Mouse (Mus musculus) heart, postnatal 0 days (tissue): ENCODE results near the gene Hist1h4d. TPM values are rescaled to one million over a fixed set of nuclear protein-coding genes. Genes with fewer than 3 reads are reported as not detected.

Experiments used
- ATAC-seq: fragments of 200-750 bp; cut with Nextera tagmentation; 2 replicates; pipeline ENCODE4 v1.8.0; 2017; ENCODE audit warnings: low read depth, moderate number of reproducible peaks, moderate library complexity; ENCODE audit not compliant: insufficient read depth
- DNase-seq: peaks from one replicate; pipeline ENCODE4 v3.0.0-alpha.2; 2016; ENCODE audit warnings: low spot score
- H3K27ac ChIP-seq: fragments of 300-500 bp; sonication (generic); 2 replicates; pipeline ENCODE4 v1.5.1; 2014; ENCODE audit warnings: low read depth, mild to moderate bottlenecking
- H3K27me3 ChIP-seq: fragments of 300-500 bp; sonication (generic); 2 replicates; pipeline ENCODE4 v1.6.1; 2014; ENCODE audit warnings: low read length, mixed read lengths; ENCODE audit not compliant: control insufficient read depth, insufficient read depth
- H3K36me3 ChIP-seq: fragments of 300-500 bp; sonication (generic); replicated peaks from 2 replicates; pipeline ENCODE4 v1.6.1; 2014; ENCODE audit warnings: low read length, mixed read lengths; ENCODE audit not compliant: control insufficient read depth, insufficient read depth
- H3K4me1 ChIP-seq: fragments of 300-500 bp; sonication (generic); 2 replicates; pipeline ENCODE4 v1.6.1; 2014; ENCODE audit warnings: antibody characterized with exemption; ENCODE audit not compliant: control insufficient read depth, insufficient read depth
- H3K4me2 ChIP-seq: fragments of 300-500 bp; sonication (generic); 2 replicates; pipeline ENCODE4 v1.6.1; 2014; ENCODE audit warnings: low read depth, mild to moderate bottlenecking, low read length, moderate library complexity
- H3K4me3 ChIP-seq: fragments of 300-500 bp; sonication (generic); 2 replicates; pipeline ENCODE4 v1.5.1; 2014; ENCODE audit warnings: low read depth, low read length
- H3K9ac ChIP-seq: fragments of 300-500 bp; sonication (generic); replicated peaks from 2 replicates; pipeline ENCODE4 v1.6.1; 2014; ENCODE audit warnings: low read depth, low read length, mixed read lengths
- H3K9me3 ChIP-seq: fragments of 300-500 bp; sonication (generic); replicated peaks from 2 replicates; pipeline ENCODE4 v1.6.1; 2016; ENCODE audit warnings: low read length; ENCODE audit not compliant: control insufficient read depth
- CTCF ChIP-seq: IDR thresholded peaks from 2 replicates; pipeline ENCODE4 v1.5.1; 2016; ENCODE audit warnings: antibody characterized with exemption, control low read depth, low read depth
- EP300 ChIP-seq: IDR thresholded peaks from 2 replicates; pipeline ENCODE4 v1.6.1; 2016; ENCODE audit warnings: antibody characterized with exemption, low read depth
- WGBS: fragments of 180-500 bp; shearing (Covaris S2); extraction: QIAGEN DNeasy Blood & Tissue Kit; methylation state at CpG from one replicate; pipeline ENCODE4 v1.1.7; 2014; 5-methylcytosine and 5-hydroxymethylcytosine counted together
- microRNA-seq: library from miRNA; unstranded; fragments of <30 nt; microRNA quantifications from one replicate; pipeline ENCODE4, GENCODE M21; 2016
- polyA plus RNA-seq: library from polyadenylated mRNA; unstranded; fragments of >200 nt; fragmentation: Nextera tagmentation; extraction: Ambion mirVana; gene quantifications from 2 replicates; pipeline ENCODE4 v1.2.1, GENCODE M21; 2015
- total RNA-seq: library from RNA; depleted of rRNA; stranded (reverse); fragments of >200 nt; gene quantifications from 2 replicates; pipeline ENCODE4 v1.2.3, GENCODE M21; 2014; ENCODE audit warnings: low replicate concordance; rRNA removed

Hist1h4d gene
- total and polyA plus RNA-seq, 2 experiments from 2014 or later = 18.8 to 1,649 TPM

DNA sequence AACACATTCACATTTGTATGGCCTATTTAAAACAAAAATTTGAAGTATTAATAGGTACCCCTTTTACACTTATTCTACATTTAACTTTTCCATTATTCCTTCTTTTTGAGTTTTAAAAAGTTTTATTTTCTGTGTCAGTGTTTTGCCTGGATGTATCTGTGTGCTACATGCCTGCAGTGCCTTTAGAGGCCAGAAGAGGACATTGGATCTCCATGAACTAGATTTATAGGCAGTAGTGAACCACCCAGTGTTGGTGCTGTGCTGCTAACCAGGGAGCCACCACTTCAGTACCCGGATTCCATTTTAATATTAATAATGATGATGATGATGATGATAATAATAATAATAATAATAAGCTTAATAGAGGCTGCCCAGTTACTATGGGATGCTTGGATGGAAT lies 49.3 kb downstream of the Hist1h4d start:
- TF ChIP-seq EP300 (no peak), CTCF (peak; percentile 49)
- Histone ChIP-seq H3K27me3 (no peaks in the 10 kb centered on the region), H3K4me2 (no peak overlapping the region), H3K4me3 (no peak overlapping the region), H3K27ac (no peak overlapping the region), H3K36me3 (no peaks in the 10 kb centered on the region), H3K9ac (no peak overlapping the region), H3K9me3 (no peaks in the 10 kb centered on the region), H3K4me1 (no peaks in the 10 kb centered on the region)
- WGBS = 25% methylated on average over 1 of the region's 1 CpGs
- ATAC-seq = no peak
- DNase-seq = peak; percentile 23

Small RNA genes within 50 kb of the gene (microRNA-seq; reads per million reads assigned to microRNA genes)
- not detected for gene Gm44297
- not detected for gene Gm44359
- gene Gm44394 = not detected

Other genes starting within 250 kb of the Hist1h4d start
Only the 30 nearest of the 35 such genes appear.
- 6.7 and 7.4 TPM in 2 replicates for gene Abt1, start 157.7 kb upstream of the Hist1h4d start, total RNA-seq
- gene Abt1, start 157.7 kb upstream of the Hist1h4d start, polyA plus RNA-seq = 6.8 and 7.2 TPM in 2 replicates
- 0.27 TPM in 1 of 2 replicates, not detected in the other for gene Btn1a1, start 115.7 kb upstream of the Hist1h4d start, total RNA-seq
- gene Btn1a1, start 115.7 kb upstream of the Hist1h4d start, polyA plus RNA-seq = 0.14 and 0.18 TPM in 2 replicates
- gene Btn2a2, start 92.7 kb upstream of the Hist1h4d start, total RNA-seq = not detected in 2 replicates
- 0.04 and 0.15 TPM in 2 replicates for gene Btn2a2, start 92.7 kb upstream of the Hist1h4d start, polyA plus RNA-seq
- 3,824 and 4,565 TPM in 2 replicates for gene Hist1h4h, start 50.5 kb upstream of the Hist1h4d start, total RNA-seq
- gene Hist1h4h, start 50.5 kb upstream of the Hist1h4d start, polyA plus RNA-seq = 30.4 and 37.5 TPM in 2 replicates
- gene Hist1h2af, start 47.7 kb upstream of the Hist1h4d start, total RNA-seq = 369 and 922 TPM in 2 replicates
- gene Hist1h2af, start 47.7 kb upstream of the Hist1h4d start, polyA plus RNA-seq = 1.3 and 2.6 TPM in 2 replicates
- 709 and 989 TPM in 2 replicates for gene Hist1h3g, start 46.2 kb upstream of the Hist1h4d start, total RNA-seq
- 2.4 and 2.5 TPM in 2 replicates for gene Hist1h3g, start 46.2 kb upstream of the Hist1h4d start, polyA plus RNA-seq
- 82.5 and 133 TPM in 2 replicates for gene Hist1h2bh, start 38.2 kb upstream of the Hist1h4d start, total RNA-seq
- gene Hist1h2bh, start 38.2 kb upstream of the Hist1h4d start, polyA plus RNA-seq = 0.25 and 0.31 TPM in 2 replicates
- 441 and 779 TPM in 2 replicates for gene Hist1h3f, start 37.5 kb upstream of the Hist1h4d start, total RNA-seq
- gene Hist1h3f, start 37.5 kb upstream of the Hist1h4d start, polyA plus RNA-seq = 0.29 and 0.45 TPM in 2 replicates
- 2,919 and 3,073 TPM in 2 replicates for gene Hist1h4f, start 29.9 kb upstream of the Hist1h4d start, total RNA-seq
- 0.65 TPM in 1 of 2 replicates, not detected in the other for gene Hist1h4f, start 29.9 kb upstream of the Hist1h4d start, polyA plus RNA-seq
- 61.7 and 66.1 TPM in 2 replicates for gene Hist1h1d, start 28.3 kb upstream of the Hist1h4d start, total RNA-seq
- 0.16 and 0.20 TPM in 2 replicates for gene Hist1h1d, start 28.3 kb upstream of the Hist1h4d start, polyA plus RNA-seq
- gene Hist1h3e, start 19.2 kb upstream of the Hist1h4d start, total RNA-seq = 625 and 977 TPM in 2 replicates
- 0.70 and 0.97 TPM in 2 replicates for gene Hist1h3e, start 19.2 kb upstream of the Hist1h4d start, polyA plus RNA-seq
- gene Hist1h2ae, start 10.4 kb upstream of the Hist1h4d start, total RNA-seq = 171 and 312 TPM in 2 replicates
- gene Hist1h2ae, start 10.4 kb upstream of the Hist1h4d start, polyA plus RNA-seq = 12.1 and 14.3 TPM in 2 replicates
- gene Hist1h2bg, start 10.2 kb upstream of the Hist1h4d start, total RNA-seq = 1,110 and 1,666 TPM in 2 replicates
- gene Hist1h2bg, start 10.2 kb upstream of the Hist1h4d start, polyA plus RNA-seq = 2.5 and 4.3 TPM in 2 replicates
- 603 and 951 TPM in 2 replicates for gene Hist1h2bf, start 7.4 kb upstream of the Hist1h4d start, total RNA-seq
- 1.3 and 1.6 TPM in 2 replicates for gene Hist1h2bf, start 7.4 kb upstream of the Hist1h4d start, polyA plus RNA-seq
- 568 and 769 TPM in 2 replicates for gene Hist1h2ad, start 7.2 kb upstream of the Hist1h4d start, total RNA-seq
- 0.27 and 1.8 TPM in 2 replicates for gene Hist1h2ad, start 7.2 kb upstream of the Hist1h4d start, polyA plus RNA-seq
- 116 and 155 TPM in 2 replicates for gene Hist1h3d, start 5.8 kb upstream of the Hist1h4d start, total RNA-seq
- gene Hist1h3d, start 5.8 kb upstream of the Hist1h4d start, polyA plus RNA-seq = 1.2 and 1.8 TPM in 2 replicates
- gene Hist1h2be, start 39.5 kb downstream of the Hist1h4d start, total RNA-seq = 253 and 309 TPM in 2 replicates
- gene Hist1h2be, start 39.5 kb downstream of the Hist1h4d start, polyA plus RNA-seq = 0.82 and 1.2 TPM in 2 replicates
- gene Hist1h1e, start 41.0 kb downstream of the Hist1h4d start, total RNA-seq = 271 and 391 TPM in 2 replicates
- 5.6 and 6.7 TPM in 2 replicates for gene Hist1h1e, start 41.0 kb downstream of the Hist1h4d start, polyA plus RNA-seq
- 62.8 and 88.1 TPM in 2 replicates for gene Hist1h2ac, start 102.3 kb downstream of the Hist1h4d start, total RNA-seq
- 0.45 and 0.49 TPM in 2 replicates for gene Hist1h2ac, start 102.3 kb downstream of the Hist1h4d start, polyA plus RNA-seq
- gene Hist1h2bc, start 102.6 kb downstream of the Hist1h4d start, total RNA-seq = 253 and 309 TPM in 2 replicates
- 94.4 and 115 TPM in 2 replicates for gene Hist1h2bc, start 102.6 kb downstream of the Hist1h4d start, polyA plus RNA-seq
- 0.23 and 2.0 TPM in 2 replicates for gene Hist1h1t, start 114.2 kb downstream of the Hist1h4d start, total RNA-seq
- gene Hist1h1t, start 114.2 kb downstream of the Hist1h4d start, polyA plus RNA-seq = not detected in 2 replicates
- gene Hist1h4c, start 116.9 kb downstream of the Hist1h4d start, total RNA-seq = 1,145 and 1,607 TPM in 2 replicates
- 1.5 and 1.7 TPM in 2 replicates for gene Hist1h4c, start 116.9 kb downstream of the Hist1h4d start, polyA plus RNA-seq
- gene Hfe, start 129.3 kb downstream of the Hist1h4d start, total RNA-seq = 21.4 and 25.9 TPM in 2 replicates
- gene Hfe, start 129.3 kb downstream of the Hist1h4d start, polyA plus RNA-seq = 18.0 and 22.3 TPM in 2 replicates
- gene Hist1h1c, start 157.2 kb downstream of the Hist1h4d start, total RNA-seq = 770 and 1,043 TPM in 2 replicates
- 73.4 and 101 TPM in 2 replicates for gene Hist1h1c, start 157.2 kb downstream of the Hist1h4d start, polyA plus RNA-seq
- gene Hist1h3c, start 164.0 kb downstream of the Hist1h4d start, total RNA-seq = 1,907 and 3,007 TPM in 2 replicates
- 1.2 and 1.3 TPM in 2 replicates for gene Hist1h3c, start 164.0 kb downstream of the Hist1h4d start, polyA plus RNA-seq
- 1,542 and 1,547 TPM in 2 replicates for gene Hist1h2bb, start 165.1 kb downstream of the Hist1h4d start, total RNA-seq
- 0.59 and 0.78 TPM in 2 replicates for gene Hist1h2bb, start 165.1 kb downstream of the Hist1h4d start, polyA plus RNA-seq
- 667 and 733 TPM in 2 replicates for gene Hist1h2ab, start 169.5 kb downstream of the Hist1h4d start, total RNA-seq
- 5.6 and 7.6 TPM in 2 replicates for gene Hist1h2ab, start 169.5 kb downstream of the Hist1h4d start, polyA plus RNA-seq
- 800 and 1,239 TPM in 2 replicates for gene Hist1h3b, start 170.7 kb downstream of the Hist1h4d start, total RNA-seq
- gene Hist1h3b, start 170.7 kb downstream of the Hist1h4d start, polyA plus RNA-seq = 3.2 and 3.3 TPM in 2 replicates
- gene Hist1h4b, start 175.4 kb downstream of the Hist1h4d start, total RNA-seq = 252 and 267 TPM in 2 replicates
- 0.46 and 0.60 TPM in 2 replicates for gene Hist1h4b, start 175.4 kb downstream of the Hist1h4d start, polyA plus RNA-seq
- 794 and 986 TPM in 2 replicates for gene Hist1h4a, start 179.6 kb downstream of the Hist1h4d start, total RNA-seq
- 0.49 and 0.82 TPM in 2 replicates for gene Hist1h4a, start 179.6 kb downstream of the Hist1h4d start, polyA plus RNA-seq